Mouse (Mus musculus) kidney, adult 2 months (tissue): ENCODE measurements around the gene Nans.

ENCODE experiments used
- CTCF ChIP-seq: fragments of 200-500 bp; conservative IDR thresholded peaks from 2 replicates; pipeline ENCODE4 v1.5.1; 2011; ENCODE audit warnings: low read depth, mild to moderate bottlenecking, control low read depth, low read length, moderate library complexity, mixed read lengths; ENCODE audit not compliant: insufficient read depth, insufficient read length
- POLR2A ChIP-seq: fragments of 200-500 bp; IDR thresholded peaks from one replicate; pipeline ENCODE4 v1.6.1; 2011; ENCODE audit warnings: low read depth, low read length, control low read depth

DNA sequence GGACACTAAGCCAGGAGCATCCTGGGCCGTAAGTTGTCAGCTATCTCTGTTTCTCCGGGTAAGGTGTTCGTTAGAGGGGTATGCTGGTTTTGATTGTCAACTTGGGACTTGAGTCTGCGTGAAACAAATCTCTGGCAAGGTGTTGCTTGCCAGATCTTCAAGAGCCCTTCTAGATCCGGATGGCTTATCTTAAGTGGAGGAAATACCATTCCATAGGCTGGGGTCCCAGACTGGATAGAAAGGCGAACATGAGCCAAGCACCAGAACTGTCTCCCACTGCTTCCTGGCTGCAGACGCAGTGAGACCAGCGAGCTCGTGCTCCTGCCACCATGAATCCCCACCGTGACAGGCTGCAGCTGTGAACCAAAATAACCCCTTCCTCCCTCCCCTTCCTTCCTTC is 32.4 kb downstream of the Nans start:
- TF ChIP-seq CTCF (no peak), POLR2A (no peak)
